Mouse (Mus musculus) intestine, postnatal 0 days (tissue): Measurements from ENCODE around the gene Rimklb. TPM values are rescaled to one million over a fixed set of nuclear protein-coding genes. Genes with fewer than 3 reads are reported as not detected.

Experiments used
- ATAC-seq: fragments of 200-750 bp; cut with Nextera tagmentation; 2 replicates; pipeline ENCODE4 v1.8.0; 2017; ENCODE audit warnings: mild to moderate bottlenecking, moderate TSS enrichment, moderate library complexity
- H3K27ac ChIP-seq: fragments of 300-500 bp; sonication (generic); 2 replicates; pipeline ENCODE4 v1.5.1; 2014; ENCODE audit warnings: mild to moderate bottlenecking, low read depth, low read length, moderate library complexity
- H3K27me3 ChIP-seq: fragments of 300-500 bp; sonication (generic); replicated peaks from 2 replicates; pipeline ENCODE4 v1.6.1; 2014; ENCODE audit warnings: low read length, mixed read lengths; ENCODE audit not compliant: control insufficient read depth, insufficient read depth
- H3K36me3 ChIP-seq: fragments of 300-500 bp; sonication (generic); 2 replicates; pipeline ENCODE4 v1.6.1; 2014; ENCODE audit warnings: mild to moderate bottlenecking, moderate library complexity; ENCODE audit not compliant: control insufficient read depth, insufficient read depth
- H3K4me1 ChIP-seq: fragments of 300-500 bp; sonication (generic); replicated peaks from 2 replicates; pipeline ENCODE4 v1.6.1; 2014; ENCODE audit warnings: antibody characterized with exemption, low read length, mixed read lengths; ENCODE audit not compliant: control insufficient read depth, insufficient read depth
- H3K4me2 ChIP-seq: fragments of 300-500 bp; sonication (generic); replicated peaks from 2 replicates; pipeline ENCODE4 v1.6.1; 2014; ENCODE audit warnings: low read depth, mild to moderate bottlenecking, moderate library complexity
- H3K4me3 ChIP-seq: fragments of 300-500 bp; sonication (generic); 2 replicates; pipeline ENCODE4 v1.5.1; 2014; ENCODE audit warnings: low read depth, low read length
- H3K9ac ChIP-seq: fragments of 300-500 bp; sonication (generic); 2 replicates; pipeline ENCODE4 v1.6.1; 2014; ENCODE audit warnings: mild to moderate bottlenecking, low read depth, low read length
- H3K9me3 ChIP-seq: fragments of 300-500 bp; sonication (generic); 2 replicates; pipeline ENCODE4 v1.6.1; 2016; ENCODE audit warnings: mixed run types; ENCODE audit not compliant: control insufficient read depth
- CTCF ChIP-seq: sonication (generic); IDR thresholded peaks from 2 replicates; pipeline ENCODE4 v1.5.1; 2016; ENCODE audit warnings: low read depth, mild to moderate bottlenecking, control low read depth, antibody characterized with exemption, moderate library complexity
- WGBS: fragments of 180-500 bp; shearing (Covaris S2); extraction: QIAGEN DNeasy Blood & Tissue Kit; methylation state at CpG from one replicate; pipeline ENCODE4 v1.1.7; 2014; 5-methylcytosine and 5-hydroxymethylcytosine counted together
- polyA plus RNA-seq: library from polyadenylated mRNA; unstranded; fragments of >200 nt; fragmentation: Nextera tagmentation; extraction: Ambion mirVana; gene quantifications from 2 replicates; pipeline ENCODE4 v1.2.1, GENCODE M21; 2015

The Rimklb gene
- polyA plus RNA-seq, 1 experiment from 2014 or later, result 1.5 TPM

GRCm38 (mm10) chr6:122505545-122505944 lies 7.0 kb upstream of the Rimklb start, which contains the start of gene Mfap5:
Gene Mfap5 (plus strand): TSS chr6:122505845.
- H3K4me2 ChIP-seq, result no peak within 1 kb of the TSS
- no peaks in the 10 kb centered on the region for H3K36me3 ChIP-seq
- no peak for TF ChIP-seq CTCF
- ATAC-seq, result no peak
- H3K27me3 ChIP-seq, result no peaks in the 10 kb centered on the region
- H3K9ac ChIP-seq, result no peak within 1 kb of the TSS
- H3K4me3 ChIP-seq, result no peak within 1 kb of the TSS
- H3K9me3 ChIP-seq, result no peaks in the 10 kb centered on the region
- H3K27ac ChIP-seq, result no peak within 1 kb of the TSS
- WGBS, result 84% methylated on average over 3 of the region's 3 CpGs
- no peaks in the 10 kb centered on the region for H3K4me1 ChIP-seq

GRCm38 (mm10) chr6:122505041-122505440 lies 6.5 kb upstream of the Rimklb start:
- Histone ChIP-seq H3K9me3 (no peaks in the 10 kb centered on the region), H3K4me1 (no peaks in the 10 kb centered on the region), H3K4me2 (no peak overlapping the region), H3K4me3 (no peak overlapping the region), H3K9ac (no peak overlapping the region), H3K27me3 (no peaks in the 10 kb centered on the region), H3K36me3 (no peaks in the 10 kb centered on the region), H3K27ac (no peak overlapping the region)
- WGBS, result 58% methylated on average over 4 of the region's 4 CpGs
- TF ChIP-seq CTCF, result no peak
- no peak for ATAC-seq

- WGBS, result 34% methylated on average over 5 of the region's 5 CpGs
- H3K4me1 ChIP-seq, result no peaks in the 10 kb centered on the region
- H3K27ac ChIP-seq, result no peak overlapping the region
- ATAC-seq, result no peak
- H3K4me2 ChIP-seq, result no peak overlapping the region
- no peaks in the 10 kb centered on the region for H3K36me3 ChIP-seq
- no peak overlapping the region for H3K9ac ChIP-seq
- H3K9me3 ChIP-seq, result no peaks in the 10 kb centered on the region
- H3K4me3 ChIP-seq, result no peak overlapping the region
- peak; percentile 79 for TF ChIP-seq CTCF
- peaks cover 12% of the 10 kb centered on the region; the same call in 1 of the 2 replicates for H3K27me3 ChIP-seq
Measured at GRCm38 (mm10) chr6:122496501-122496900, 2.1 kb downstream of the Rimklb start.

- Histone ChIP-seq H3K27me3 (peaks cover 14% of the 10 kb centered on the region; the same call in 1 of the 2 replicates), H3K4me2 (peak overlapping the region; percentile 21; the same call in 1 of the 2 replicates), H3K9me3 (no peaks in the 10 kb centered on the region), H3K4me3 (0 out of 2 replicates have a peak overlapping the region, but pooled peaks have one; percentile 4), H3K27ac (no peak overlapping the region), H3K4me1 (no peaks in the 10 kb centered on the region), H3K36me3 (no peaks in the 10 kb centered on the region), H3K9ac (no peak overlapping the region)
- no peak for ATAC-seq
- no peak for TF ChIP-seq CTCF
- 22% methylated on average over 21 of the region's 21 CpGs for WGBS
Measured at GRCm38 (mm10) chr6:122495082-122495881, 3.3 kb downstream of the Rimklb start.

- Histone ChIP-seq H3K4me1 (no peaks in the 10 kb centered on the region), H3K9ac (no peak overlapping the region)
- no peak for TF ChIP-seq CTCF
Measured at GRCm38 (mm10) chr6:122493799-122494472, 4.6 kb downstream of the Rimklb start.

GRCm38 (mm10) chr6:122492479-122492878 lies 6.1 kb downstream of the Rimklb start:
- ATAC-seq, result no peak
- H3K36me3 ChIP-seq, result no peaks in the 10 kb centered on the region
- peaks cover 28% of the 10 kb centered on the region for H3K27me3 ChIP-seq
- H3K27ac ChIP-seq, result no peak overlapping the region
- 41% methylated on average over 6 of the region's 6 CpGs for WGBS
- no peak overlapping the region for H3K9ac ChIP-seq
- no peak for TF ChIP-seq CTCF
- no peak overlapping the region for H3K4me2 ChIP-seq
- no peaks in the 10 kb centered on the region for H3K4me1 ChIP-seq
- no peaks in the 10 kb centered on the region for H3K9me3 ChIP-seq
- H3K4me3 ChIP-seq, result no peak overlapping the region

More at GRCm38 (mm10) chr6:122493799-122494472, 4.6 kb downstream of the Rimklb start:
- no peak overlapping the region for H3K4me2 ChIP-seq
- no peak overlapping the region for H3K27ac ChIP-seq
- H3K36me3 ChIP-seq, result no peaks in the 10 kb centered on the region
- H3K4me3 ChIP-seq, result no peak overlapping the region
- H3K9me3 ChIP-seq, result no peaks in the 10 kb centered on the region
- peaks cover 19% of the 10 kb centered on the region for H3K27me3 ChIP-seq
- WGBS, result 73% methylated on average over 6 of the region's 6 CpGs
- ATAC-seq, result no peak
